ENCODE assay signal across 8 mouse cellular contexts in genomic region chr1:167929729-167930341, GRCm38 (mm10).
DNase-seq lines count a peak whose midpoint lies in the region; ATAC-seq and TF ChIP-seq lines count a peak whose summit lies in the region.

No protein-coding gene starts in this region.

- peak; percentile 30 to 32 for DNase-seq in cerebellum, postnatal 14 days
- no peak for DNase-seq in cerebellum, adult 11-12 months
- peak; percentile 12 for DNase-seq in kidney, postnatal 14 days
- DNase-seq in midbrain, embryonic 11.5 days (ENCODE audit: low spot score, missing footprints) = peak; percentile 91
- DNase-seq in left cerebral cortex, adult 11 months (ENCODE audit: low spot score) = no peak
- no peak for DNase-seq in spleen, postnatal 14 days (ENCODE audit: low spot score in 2 of 2)

- no peak overlapping the region for H3K4me3 ChIP-seq in cortical plate, adult 2 months (ENCODE audit: insufficient read depth, low read length)
- peak overlapping the region; percentile 39 to 40 for H3K4me3 ChIP-seq in heart, embryonic 14.5 days (ENCODE audit: control insufficient read depth in 1 of 2, insufficient read depth in 1 of 2, low read depth in 1 of 2, low read length in 2 of 2)
- H3K4me3 ChIP-seq in midbrain, embryonic 11.5 days (ENCODE audit: low read depth, low read length) = peak overlapping the region; percentile 24

- H3K36me3 ChIP-seq in heart, embryonic 14.5 days (ENCODE audit: control insufficient read depth, insufficient read depth, low read length) = no peaks in the 10 kb centered on the region
- H3K36me3 ChIP-seq in midbrain, embryonic 11.5 days (ENCODE audit: control insufficient read depth, insufficient read depth, low read length) = no peaks in the 10 kb centered on the region

- peak overlapping the region; percentile 55; the same call in 1 of the 2 replicates for H3K9ac ChIP-seq in heart, embryonic 14.5 days (ENCODE audit: low read length)
- 0 out of 2 replicates have a peak overlapping the region, but pooled peaks have one; percentile 6 for H3K9ac ChIP-seq in midbrain, embryonic 11.5 days (ENCODE audit: low read length)

- H3K27ac ChIP-seq in cortical plate, adult 2 months (ENCODE audit: insufficient read depth, low read length) = no peak overlapping the region
- no peak overlapping the region for H3K27ac ChIP-seq in heart, embryonic 14.5 days (replicated peaks in 1 of 2; ENCODE audit: control insufficient read depth in 1 of 2, insufficient read depth in 1 of 2, low read depth in 2 of 2, low read length in 2 of 2)
- no peak overlapping the region for H3K27ac ChIP-seq in midbrain, embryonic 11.5 days (ENCODE audit: low read depth, low read length)

- peak; percentile 44 for TF ChIP-seq CTCF in cortical plate, adult 2 months (IDR thresholded peaks at IDR 0.05; ENCODE audit: extremely low read depth, insufficient read depth, low read length)

- no peaks in the 10 kb centered on the region for H3K4me1 ChIP-seq in cortical plate, adult 2 months (ENCODE audit: control insufficient read depth, insufficient read depth, low read length)
- no peaks in the 10 kb centered on the region; a peak in 1 of 4 replicates for H3K4me1 ChIP-seq in heart, embryonic 14.5 days (ENCODE audit: control insufficient read depth in 2 of 2, insufficient read depth in 2 of 2, low read length in 2 of 2)
- no peaks in the 10 kb centered on the region for H3K4me1 ChIP-seq in midbrain, embryonic 11.5 days (ENCODE audit: control insufficient read depth, insufficient read depth, low read length)

- no peak for TF ChIP-seq POLR2A in cortical plate, adult 2 months (IDR thresholded peaks at IDR 0.05; ENCODE audit: extremely low read depth, insufficient read depth, low read length)

- no peaks in the 10 kb centered on the region for H3K9me3 ChIP-seq in heart, embryonic 14.5 days (ENCODE audit: control insufficient read depth, low read length)
- H3K9me3 ChIP-seq in midbrain, embryonic 11.5 days (ENCODE audit: control insufficient read depth, low read length) = no peaks in the 10 kb centered on the region

- H3K27me3 ChIP-seq in heart, embryonic 14.5 days (ENCODE audit: control insufficient read depth, insufficient read depth, low read length) = peaks cover 12% of the 10 kb centered on the region; the same call in 1 of the 2 replicates
- H3K27me3 ChIP-seq in midbrain, embryonic 11.5 days (ENCODE audit: control insufficient read depth, insufficient read depth, low read length) = no peaks in the 10 kb centered on the region; the same call in none of the 2 replicates

- H3K4me2 ChIP-seq in heart, embryonic 14.5 days (ENCODE audit: low read length) = peak overlapping the region; percentile 81
- H3K4me2 ChIP-seq in midbrain, embryonic 11.5 days = peak overlapping the region; percentile 70

- 1% methylated on average over 28 of the region's 28 CpGs for WGBS in heart, embryonic 14.5 days
- WGBS in midbrain, embryonic 11.5 days = 1% methylated on average over 27 of the region's 28 CpGs

- ATAC-seq in heart, embryonic 14.5 days (ENCODE audit: insufficient number of reproducible peaks, insufficient read depth, low FRiP score, low read depth) = 0 out of 2 replicates have a peak, but pooled peaks have one; percentile 28
- peak; percentile 68 for ATAC-seq in midbrain, embryonic 11.5 days (ENCODE audit: low FRiP score)

Comparison
In these comparisons a context has a peak if more than half of its experiments do, and no peak if none do; other contexts are left out.
1. DNase-seq: peak in cerebellum, postnatal 14 days (2 of 2), kidney, postnatal 14 days (single experiment) and midbrain, embryonic 11.5 days (single experiment); none in cerebellum, adult 11-12 months (single experiment), left cerebral cortex, adult 11 months (single experiment) and spleen, postnatal 14 days (0 of 2).